Mouse (Mus musculus): ENCODE measurements at regions not wholly inside any gene's neighbourhood (a gene's known extent, or its start where the extent isn't known, plus 50 kb on each side); places are given as distances from the start of the nearest gene placed in this dataset.
A peak's percentile ranks its signal among the peaks of the same experiment; 100 is the strongest.
"Not testable (repeated sequence)": the region's sequence is repeated elsewhere in the genome, so short reads cannot be mapped to it uniquely, and the experiment has no call there.

GRCm38 (mm10) chrX:133119026-133119425 lies 569.8 kb downstream of the Pcdh19 start:
- 79% methylated on average over 2 of the region's 2 CpGs for WGBS
- no peak overlapping the region for H3K9ac ChIP-seq
- no peaks in the 10 kb centered on the region for H3K4me1 ChIP-seq (ENCODE audit: insufficient read depth)
- no peak overlapping the region for H3K4me3 ChIP-seq (ENCODE audit: low read depth, low read length)
- H3K36me3 ChIP-seq (ENCODE audit: insufficient read depth): no peaks in the 10 kb centered on the region
- no peaks in the 10 kb centered on the region for H3K27me3 ChIP-seq (ENCODE audit: insufficient read depth, low read length)
- no peaks in the 10 kb centered on the region for H3K9me3 ChIP-seq (ENCODE audit: low read length)
- no peak overlapping the region for H3K4me2 ChIP-seq (ENCODE audit: low read depth)
- ATAC-seq (peak; percentile 60), DNase-seq (peak; percentile 22)
- TF ChIP-seq CTCF (IDR thresholded peaks at IDR 0.05; ENCODE audit: low read depth): no peak
- no peak overlapping the region for H3K27ac ChIP-seq (ENCODE audit: low read depth, low read length)

DNA sequence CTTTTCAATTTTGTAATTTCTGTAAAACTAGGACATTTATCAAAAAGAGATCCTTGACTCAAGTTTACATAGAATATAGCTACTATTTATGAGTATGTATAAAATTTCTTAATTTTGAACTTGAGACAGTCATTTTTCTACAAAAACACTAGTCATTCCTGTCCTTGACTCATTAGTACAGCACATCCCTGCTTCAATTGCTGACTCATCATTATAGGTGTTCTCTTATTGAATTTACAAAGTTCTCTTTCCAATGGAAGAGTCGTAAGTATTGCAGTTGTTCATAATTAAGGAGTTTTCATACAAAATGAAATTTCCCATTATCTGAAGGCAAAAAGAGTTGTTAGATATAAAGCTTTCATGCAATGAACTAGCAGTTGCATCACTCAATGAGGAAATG lies 578.6 kb downstream of the Pcdh19 start:
- no peak for ATAC-seq
- TF ChIP-seq CTCF (IDR thresholded peaks at IDR 0.05; ENCODE audit: low read depth): no peak
- H3K36me3 ChIP-seq (ENCODE audit: insufficient read depth): no peaks in the 10 kb centered on the region
- no peak for DNase-seq
- H3K27ac ChIP-seq (ENCODE audit: low read depth, low read length): no peak overlapping the region
- H3K4me2 ChIP-seq (ENCODE audit: low read depth): no peak overlapping the region
- H3K9me3 ChIP-seq (ENCODE audit: low read length): no peaks in the 10 kb centered on the region
- 95% methylated on average over 1 of the region's 1 CpGs for WGBS
- H3K9ac ChIP-seq: no peak overlapping the region
- no peaks in the 10 kb centered on the region for H3K27me3 ChIP-seq (ENCODE audit: insufficient read depth, low read length)
- no peaks in the 10 kb centered on the region for H3K4me1 ChIP-seq (ENCODE audit: insufficient read depth)
- H3K4me3 ChIP-seq (ENCODE audit: low read depth, low read length): no peak overlapping the region

- no peak overlapping the region for H3K9ac ChIP-seq
- H3K27ac ChIP-seq (ENCODE audit: low read depth, low read length): no peak overlapping the region
- no peak overlapping the region for H3K4me2 ChIP-seq (ENCODE audit: low read depth)
- no peaks in the 10 kb centered on the region for H3K9me3 ChIP-seq (ENCODE audit: low read length)
- WGBS: 78% methylated on average over 3 of the region's 3 CpGs
- no peak for TF ChIP-seq CTCF (IDR thresholded peaks at IDR 0.05; ENCODE audit: low read depth)
- no peak overlapping the region for H3K4me3 ChIP-seq (ENCODE audit: low read depth, low read length)
- ATAC-seq: no peak
- no peaks in the 10 kb centered on the region for H3K27me3 ChIP-seq (ENCODE audit: insufficient read depth, low read length)
- H3K36me3 ChIP-seq (ENCODE audit: insufficient read depth): no peaks in the 10 kb centered on the region
- no peak for DNase-seq
- H3K4me1 ChIP-seq (ENCODE audit: insufficient read depth): no peaks in the 10 kb centered on the region
Measured at GRCm38 (mm10) chrX:133092983-133093382, 595.8 kb downstream of the Pcdh19 start.

DNA sequence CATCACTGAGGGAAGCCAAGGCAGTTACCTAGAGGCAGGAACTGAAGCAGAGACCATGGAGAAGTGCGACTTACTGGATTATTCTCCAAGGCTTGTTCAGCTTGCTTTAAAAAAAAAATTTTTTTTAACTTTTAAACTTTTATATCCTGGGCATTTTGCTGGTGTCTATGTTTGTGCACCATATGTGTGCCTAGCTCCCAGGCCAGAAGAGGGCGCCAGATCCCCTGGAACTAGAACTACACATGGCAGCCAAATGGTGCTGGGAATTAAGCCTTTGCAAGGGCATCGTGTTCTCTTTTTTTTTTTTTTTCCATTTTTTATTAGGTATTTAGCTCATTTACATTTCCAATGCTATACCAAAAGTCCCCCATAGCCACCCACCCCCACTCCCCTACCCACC lies 624.7 kb downstream of the Pcdh19 start:
- not testable (repeated sequence) for H3K4me3 ChIP-seq (ENCODE audit: low read depth, low read length); ATAC-seq; H3K27me3 ChIP-seq (ENCODE audit: insufficient read depth, low read length); H3K27ac ChIP-seq (ENCODE audit: low read depth, low read length); H3K9ac ChIP-seq; H3K36me3 ChIP-seq (ENCODE audit: insufficient read depth); DNase-seq; H3K4me2 ChIP-seq (ENCODE audit: low read depth); H3K4me1 ChIP-seq (ENCODE audit: insufficient read depth); H3K9me3 ChIP-seq (ENCODE audit: low read length)
- 59% methylated on average over 3 of the region's 3 CpGs for WGBS
